Mouse (Mus musculus) lung, postnatal 14 days (tissue): ENCODE data around the gene Bcl11a.

ENCODE experiments used
- DNase-seq: peaks from one replicate; pipeline ENCODE4 v3.0.0; 2021

Gene Bcl11a

DNA sequence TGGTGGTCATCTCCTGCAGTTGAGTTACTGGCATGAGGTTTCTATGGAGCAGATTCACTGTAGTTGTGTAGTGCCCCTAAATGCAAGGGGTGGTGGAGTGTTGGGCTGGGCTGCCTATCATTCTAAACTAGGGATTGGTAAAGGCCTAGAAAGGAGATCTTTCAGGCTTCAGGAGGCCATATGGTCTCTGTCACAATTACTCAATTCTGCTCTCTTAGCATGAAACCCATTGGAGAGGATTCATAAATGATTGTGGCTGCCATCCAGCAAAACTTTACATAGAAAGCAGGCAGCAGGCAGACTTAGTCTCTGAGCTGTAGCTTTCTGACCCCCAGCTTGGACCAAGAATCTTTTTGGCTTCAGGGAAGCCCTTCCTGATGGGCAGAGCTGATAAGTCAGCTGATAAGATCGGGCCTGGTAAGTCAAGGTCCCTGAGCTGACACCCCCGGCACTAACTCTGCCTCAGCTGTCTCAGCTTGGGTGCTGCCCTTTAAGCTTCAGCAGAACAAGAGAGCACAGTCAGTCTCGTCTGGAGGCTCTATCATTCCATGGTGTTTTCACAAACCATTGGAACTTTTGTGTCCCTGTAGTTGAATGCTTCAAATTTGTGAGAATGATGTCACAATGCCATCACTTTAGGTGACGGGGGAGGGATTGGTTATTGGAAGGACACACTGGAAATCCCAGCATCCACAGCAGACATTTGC is 143.9 kb downstream of the Bcl11a start:
- peak; percentile 16 for DNase-seq
